Mouse (Mus musculus): Measurements from ENCODE around the gene Vmn2r65. TPM values are rescaled to one million over a fixed set of nuclear protein-coding genes. Genes with fewer than 3 reads are reported as not detected.

Gene Vmn2r65
- polyA plus RNA-seq (2012; rRNA removed): not detected in 2 replicates

- no peak for DNase-seq (ENCODE audit: low read depth, low spot score)
- WGBS: 32% methylated on average over 1 of the region's 1 CpGs
Observed at GRCm38 (mm10) chr7:84964015-84964414, at the start of gene Vmn2r65. Vmn2r65 (minus strand) TSS chr7:84964115.

GRCm38 (mm10) chr7:85012168-85012567 is 48.3 kb upstream of the Vmn2r65 start, which contains the start of gene Vmn2r66:
Vmn2r66 (minus strand) TSS chr7:85012268.
- DNase-seq (ENCODE audit: low read depth, low spot score): no peak
- WGBS: 77% methylated on average over 1 of the region's 1 CpGs

GRCm38 (mm10) chr7:84996694-84997093 is 32.8 kb upstream of the Vmn2r65 start:
- WGBS: 54% methylated on average over 2 of the region's 2 CpGs
- no peak for DNase-seq (ENCODE audit: low read depth, low spot score)

Other genes starting within 250 kb of the Vmn2r65 start
- gene Olfr291, start 110.6 kb downstream of the Vmn2r65 start, polyA plus RNA-seq (2012; rRNA removed): not detected in 2 replicates
- not detected in 2 replicates for gene Vmn2r66, start 48.2 kb upstream of the Vmn2r65 start, polyA plus RNA-seq (2012; rRNA removed)
- gene Vmn2r67, start 191.9 kb upstream of the Vmn2r65 start, polyA plus RNA-seq (2012; rRNA removed): not detected in 2 replicates

All from large intestine, adult 2 months (tissue).